Mouse (Mus musculus): ENCODE measurements at regions not wholly inside any gene's neighbourhood (a gene's known extent, or its start where the extent isn't known, plus 50 kb on each side); places are given as distances from the start of the nearest gene placed in this dataset.
A peak's percentile ranks its signal among the peaks of the same experiment; 100 is the strongest.

- DNase-seq (ENCODE audit: extremely low read depth, insufficient read length, low spot score) = no peak
These were observed 308.6 kb downstream of the Irx2 start for GRCm38 (mm10) chr13:72937246-72937645.

GRCm38 (mm10) chr13:72938156-72938874 is 309.7 kb downstream of the Irx2 start:
- no peak for DNase-seq (ENCODE audit: extremely low read depth, insufficient read length, low spot score)

GRCm38 (mm10) chr13:72947374-72948165 is 312.7 kb upstream of the Irx4 start:
- DNase-seq (ENCODE audit: extremely low read depth, insufficient read length, low spot score) = no peak

GRCm38 (mm10) chr13:72958616-72959518 is 301.4 kb upstream of the Irx4 start:
- DNase-seq (ENCODE audit: extremely low read depth, insufficient read length, low spot score) = no peak

- DNase-seq (ENCODE audit: extremely low read depth, insufficient read length, low spot score) = no peak
These were observed 299.0 kb upstream of the Irx4 start for GRCm38 (mm10) chr13:72961291-72961690.

GRCm38 (mm10) chr13:72972165-72972564 is 288.1 kb upstream of the Irx4 start:
- no peak for DNase-seq (ENCODE audit: extremely low read depth, insufficient read length, low spot score)

GRCm38 (mm10) chr13:72972894-72973293 is 287.4 kb upstream of the Irx4 start:
- DNase-seq (ENCODE audit: extremely low read depth, insufficient read length, low spot score) = no peak

- DNase-seq (ENCODE audit: extremely low read depth, insufficient read length, low spot score) = no peak
These were observed 283.1 kb upstream of the Irx4 start for GRCm38 (mm10) chr13:72977213-72977612.

GRCm38 (mm10) chr13:72977971-72978370 is 282.3 kb upstream of the Irx4 start:
- no peak for DNase-seq (ENCODE audit: extremely low read depth, insufficient read length, low spot score)

GRCm38 (mm10) chr13:72978966-72979365 is 281.3 kb upstream of the Irx4 start:
- no peak for DNase-seq (ENCODE audit: extremely low read depth, insufficient read length, low spot score)

GRCm38 (mm10) chr13:72992589-72993409 is 267.5 kb upstream of the Irx4 start:
- no peak for DNase-seq (ENCODE audit: extremely low read depth, insufficient read length, low spot score)

GRCm38 (mm10) chr13:72993410-72993858 is 266.8 kb upstream of the Irx4 start:
- no peak for DNase-seq (ENCODE audit: extremely low read depth, insufficient read length, low spot score)

- DNase-seq (ENCODE audit: extremely low read depth, insufficient read length, low spot score) = no peak
These were observed 265.7 kb upstream of the Irx4 start for GRCm38 (mm10) chr13:72994538-72994937.

- no peak for DNase-seq (ENCODE audit: extremely low read depth, insufficient read length, low spot score)
These were observed 251.3 kb upstream of the Irx4 start for GRCm38 (mm10) chr13:73008856-73009546.

- no peak for DNase-seq (ENCODE audit: extremely low read depth, insufficient read length, low spot score)
These were observed 250.5 kb upstream of the Irx4 start for GRCm38 (mm10) chr13:73009547-73010475.

- no peak for DNase-seq (ENCODE audit: extremely low read depth, insufficient read length, low spot score)
These were observed 241.1 kb upstream of the Irx4 start for GRCm38 (mm10) chr13:73019181-73019580.

GRCm38 (mm10) chr13:73031217-73031616 is 229.1 kb upstream of the Irx4 start:
- no peak for DNase-seq (ENCODE audit: extremely low read depth, insufficient read length, low spot score)

- peak; percentile 39 for DNase-seq (ENCODE audit: extremely low read depth, insufficient read length, low spot score)
These were observed 227.2 kb upstream of the Irx4 start for GRCm38 (mm10) chr13:73033055-73033454.

Measured in 3134 (cell line).